Mouse (Mus musculus): ENCODE results near the gene Prkce.

The Prkce gene

DNA sequence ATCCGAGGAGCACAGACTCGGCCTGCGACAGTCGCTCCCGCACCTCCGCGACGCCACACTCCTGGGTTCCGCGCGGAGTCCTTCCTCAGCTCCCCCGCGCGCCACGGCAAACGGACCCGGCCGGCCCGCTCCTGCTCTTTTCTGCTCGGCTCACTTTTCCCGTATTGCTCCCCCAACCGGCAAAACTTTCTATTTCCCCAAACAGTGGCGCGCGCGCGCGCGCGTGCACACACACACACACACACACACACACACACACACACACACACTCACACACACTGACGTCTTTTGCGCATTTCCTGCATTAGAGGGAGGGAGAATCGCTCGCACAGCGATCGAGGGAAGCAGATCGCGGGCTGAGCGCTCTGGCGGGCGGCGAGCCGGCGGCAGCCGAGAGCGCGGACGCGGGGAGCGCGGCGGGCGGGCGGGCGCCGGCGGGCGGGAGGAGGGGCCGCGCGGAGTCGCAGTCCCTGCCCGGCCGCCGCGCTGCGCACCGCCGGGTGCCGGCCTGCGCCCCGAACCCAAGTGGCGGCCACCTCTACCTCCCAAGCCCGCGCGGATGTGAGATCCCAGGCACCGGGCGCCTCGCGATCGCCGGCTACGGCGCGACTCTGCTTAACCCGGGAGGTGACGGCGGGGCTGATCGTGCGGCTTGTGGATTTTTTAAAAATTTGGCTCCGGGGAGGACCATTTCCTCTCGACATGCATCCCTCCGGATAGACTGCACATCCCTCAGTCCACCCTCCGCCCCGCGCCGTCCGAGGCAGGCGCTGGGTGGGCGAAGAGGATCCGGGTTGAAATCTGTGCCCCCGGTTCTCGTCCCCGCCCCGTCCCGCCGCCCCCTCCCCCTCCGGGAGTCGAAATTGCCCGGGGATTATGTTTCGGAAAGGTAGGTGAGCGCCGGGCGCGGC is at the start of gene Prkce:
Gene Prkce, plus strand, starts transcription at position 466 of the 911 bp plus-strand sequence.
- peak; percentile 58 to 66 for DNase-seq (ENCODE audit: low spot score in 2 of 2)

DNA sequence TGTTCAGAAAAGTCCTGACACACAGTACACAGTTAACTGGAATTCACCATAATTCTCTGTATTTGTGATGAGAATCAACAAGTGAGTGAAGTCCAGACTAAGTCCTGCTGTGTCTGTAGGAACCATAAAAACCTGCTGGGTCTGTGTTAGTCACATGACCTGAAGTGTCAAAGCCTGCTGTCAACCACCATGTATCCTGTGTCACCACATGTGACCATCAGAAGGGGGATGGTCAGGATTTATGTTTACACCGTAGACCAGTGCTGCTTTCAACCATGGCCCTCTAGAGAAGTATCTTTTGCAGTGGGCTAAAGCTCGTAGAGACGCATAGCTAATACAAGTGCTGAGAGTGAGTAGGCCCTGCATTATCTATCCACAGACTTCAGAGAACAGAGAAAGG is 44.4 kb upstream of the Prkce start:
- no peak for DNase-seq (ENCODE audit: low spot score in 2 of 2)

DNA sequence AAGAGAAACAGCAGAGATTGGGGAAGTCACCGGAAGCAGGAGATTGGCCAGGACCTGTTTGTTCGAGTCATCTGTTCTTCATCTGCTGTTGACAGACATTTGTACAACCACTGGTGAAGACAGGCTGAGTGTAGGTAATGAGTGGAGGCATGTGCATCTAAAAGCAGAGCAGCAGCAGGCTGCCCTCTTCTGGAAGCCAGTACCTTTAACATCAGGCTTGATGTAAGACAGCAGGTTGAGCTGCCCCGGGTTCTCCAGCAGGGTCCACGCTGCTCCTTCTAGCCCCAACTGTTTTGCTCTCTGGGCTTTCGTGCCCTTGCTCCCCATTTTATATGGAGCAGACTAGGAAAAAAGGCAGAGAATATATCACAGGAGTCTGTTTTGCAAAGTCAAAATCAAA is 41.7 kb upstream of the Prkce start:
- DNase-seq (ENCODE audit: low spot score in 2 of 2), result no peak

DNA sequence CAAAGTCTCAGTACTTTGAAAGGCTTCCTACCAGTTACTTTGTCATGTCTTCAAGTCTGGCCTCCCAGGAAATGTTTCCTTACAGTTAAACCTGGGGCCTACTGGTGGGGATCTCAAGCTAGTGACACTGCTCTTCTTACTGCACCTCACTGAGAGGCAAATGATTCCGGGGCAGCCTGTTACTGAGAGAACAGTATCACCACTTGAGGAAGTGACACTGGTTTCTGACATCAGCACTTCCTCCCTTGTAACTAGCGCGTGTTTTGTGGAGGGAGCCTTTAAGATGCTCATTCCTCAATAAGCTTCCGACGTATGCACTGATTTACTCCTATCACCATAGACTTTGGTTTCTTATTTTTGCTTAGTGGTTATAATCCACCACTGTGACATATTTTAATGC is 39.4 kb upstream of the Prkce start:
- no peak for DNase-seq (ENCODE audit: low spot score in 2 of 2)

DNA sequence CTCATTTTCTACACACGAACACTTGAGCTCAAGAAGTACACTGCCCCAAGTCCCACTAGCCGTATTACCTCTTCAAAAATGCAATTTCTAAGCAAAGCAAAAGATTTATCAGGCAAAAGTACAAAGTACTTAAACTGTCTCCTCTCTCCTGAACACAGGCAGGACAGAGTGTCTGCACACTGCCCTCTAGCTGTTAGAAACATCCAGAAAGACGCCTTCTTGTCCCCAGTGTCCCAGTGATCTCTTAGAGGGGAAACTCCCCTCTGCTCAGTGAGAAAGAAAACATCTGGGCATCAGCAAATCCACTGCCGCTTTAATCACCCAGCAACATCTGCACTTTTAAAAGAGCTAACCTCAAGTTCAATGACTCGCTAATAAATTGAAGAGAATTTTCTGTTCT is 35.1 kb upstream of the Prkce start:
- DNase-seq (ENCODE audit: low spot score in 2 of 2), result no peak

DNA sequence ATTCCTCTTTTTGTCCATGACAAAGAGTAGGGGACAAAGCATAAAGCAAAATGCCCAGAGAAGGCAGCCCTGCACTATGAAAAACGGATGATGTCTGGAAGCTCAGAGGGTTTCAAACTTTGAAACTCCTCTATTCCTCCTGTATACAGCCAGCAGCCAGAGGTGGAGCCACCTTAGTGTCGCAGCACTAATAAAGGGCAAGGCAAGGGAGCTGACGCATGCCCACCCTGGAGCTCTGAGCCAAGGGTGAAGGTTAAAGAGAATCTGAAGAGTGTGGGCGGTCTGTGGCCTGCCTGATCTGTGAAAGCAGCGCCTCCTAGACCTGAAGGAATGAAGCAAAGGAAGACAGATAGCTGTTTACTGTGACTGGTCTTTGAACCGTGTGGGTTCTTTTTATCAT is 33.1 kb upstream of the Prkce start:
- no peak for DNase-seq (ENCODE audit: low spot score in 2 of 2)

DNA sequence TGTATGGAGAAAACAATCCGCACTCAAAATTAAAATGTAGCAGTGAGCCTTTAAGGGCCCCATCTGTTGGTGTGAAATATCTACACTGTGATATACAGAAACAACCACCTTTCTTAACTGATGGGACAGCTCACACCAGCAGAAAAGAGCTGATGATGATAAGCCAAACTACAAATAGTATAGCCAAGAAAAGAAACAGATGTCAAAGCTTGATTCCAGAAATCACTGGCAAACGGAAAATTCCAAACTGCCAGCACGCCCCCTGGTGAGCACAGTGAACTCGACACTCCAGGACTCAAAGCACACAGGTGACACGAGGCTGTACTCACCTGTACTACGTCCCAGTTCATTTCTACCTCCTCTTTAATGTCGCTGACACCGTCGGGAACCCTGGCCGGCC is 31.8 kb upstream of the Prkce start:
- no peak for DNase-seq (ENCODE audit: low spot score in 2 of 2)

DNA sequence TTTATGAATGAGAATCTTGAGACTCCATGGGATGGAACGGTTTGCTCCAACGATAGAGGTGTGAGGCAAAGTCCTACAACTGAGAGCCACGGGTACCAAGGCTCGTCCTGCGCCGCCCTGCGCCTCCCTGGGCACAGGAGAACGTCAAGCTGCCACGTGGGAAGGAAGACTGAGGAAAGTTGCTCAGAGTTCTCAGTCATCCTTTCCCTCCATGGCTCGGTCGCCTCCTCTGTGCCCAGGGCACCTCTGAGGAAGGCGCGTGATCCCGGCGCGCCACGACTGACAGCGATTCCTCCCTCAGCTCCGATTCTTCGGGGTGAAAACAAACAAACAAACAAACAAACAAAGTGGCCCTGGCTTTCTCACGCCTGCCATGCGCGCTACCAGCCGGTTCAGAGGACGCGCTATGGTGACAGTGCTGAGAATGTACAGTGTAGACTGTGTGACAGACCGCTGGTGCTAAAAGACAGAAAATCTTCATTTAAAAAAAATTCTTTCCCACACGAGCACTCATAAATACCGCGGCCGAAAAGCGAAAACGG is 23.0 kb upstream of the Prkce start:
- no peak for DNase-seq (ENCODE audit: low spot score in 2 of 2)

DNA sequence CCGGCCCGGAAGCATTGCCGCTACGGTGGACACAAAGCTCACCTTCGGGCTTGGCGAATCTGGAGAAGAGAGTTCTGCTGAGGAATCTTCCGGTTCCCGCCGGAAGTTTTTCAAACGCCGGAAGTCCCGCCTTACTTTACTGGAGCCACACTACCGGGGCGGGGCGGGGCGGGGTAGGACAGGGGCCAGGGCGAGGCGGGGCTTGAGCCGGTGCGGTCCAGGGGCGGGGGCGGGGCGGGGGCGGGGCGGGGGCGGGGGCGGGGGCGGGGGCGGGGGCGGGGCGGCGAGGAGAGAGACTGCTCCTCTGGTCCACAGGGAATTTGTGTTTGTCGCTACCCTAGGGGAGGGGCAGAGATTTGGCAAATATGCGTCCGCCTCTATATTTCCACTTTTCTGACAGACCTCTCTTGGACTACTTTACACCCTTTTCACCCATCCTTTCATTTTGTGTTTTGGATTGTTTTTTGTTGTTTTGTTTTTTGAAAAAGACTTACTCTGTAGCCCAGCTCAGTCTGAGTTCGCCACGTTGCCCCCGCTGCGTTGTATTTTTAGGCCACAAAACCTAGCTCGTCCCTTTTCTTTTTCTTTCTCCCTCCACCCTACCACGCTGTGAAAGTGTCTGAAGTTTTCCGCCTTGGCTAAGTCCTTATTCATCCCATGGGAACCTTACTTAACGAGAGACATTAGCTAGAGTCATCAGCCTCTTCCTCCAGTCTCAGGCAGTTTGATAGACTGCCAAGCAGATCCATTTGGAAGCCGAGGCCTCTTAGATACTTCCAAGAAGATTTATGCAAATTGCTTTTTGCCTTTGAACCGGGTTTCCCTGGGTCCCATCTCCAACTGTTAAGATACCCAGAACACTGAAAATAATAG is 22.3 kb upstream of the Prkce start, which contains the start of gene Srbd1:
Gene Srbd1, minus strand, starts transcription at position 97 of the 873 bp plus-strand sequence.
- DNase-seq (ENCODE audit: low spot score in 2 of 2), result peak; percentile 81 to 85

DNA sequence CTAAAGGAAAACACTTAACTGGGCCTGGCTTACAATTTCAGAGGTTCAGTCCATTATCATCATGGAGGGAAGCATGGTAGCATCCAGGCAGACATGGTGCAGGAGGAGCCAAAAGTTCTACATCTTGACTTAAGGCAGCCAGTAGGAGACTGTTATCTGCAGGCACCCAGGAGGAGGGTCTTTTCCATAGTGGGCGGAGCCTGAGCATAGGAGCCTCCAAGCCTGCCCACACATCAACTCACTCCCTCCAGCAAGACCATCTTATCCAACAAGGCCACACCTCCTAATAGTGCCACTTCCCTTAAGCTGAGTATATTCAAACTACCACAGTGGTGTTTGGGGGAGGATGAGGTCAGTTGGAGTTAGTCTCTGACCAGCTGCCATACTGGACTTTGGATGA is 17.9 kb upstream of the Prkce start:
- DNase-seq (ENCODE audit: low spot score in 2 of 2), result no peak

DNA sequence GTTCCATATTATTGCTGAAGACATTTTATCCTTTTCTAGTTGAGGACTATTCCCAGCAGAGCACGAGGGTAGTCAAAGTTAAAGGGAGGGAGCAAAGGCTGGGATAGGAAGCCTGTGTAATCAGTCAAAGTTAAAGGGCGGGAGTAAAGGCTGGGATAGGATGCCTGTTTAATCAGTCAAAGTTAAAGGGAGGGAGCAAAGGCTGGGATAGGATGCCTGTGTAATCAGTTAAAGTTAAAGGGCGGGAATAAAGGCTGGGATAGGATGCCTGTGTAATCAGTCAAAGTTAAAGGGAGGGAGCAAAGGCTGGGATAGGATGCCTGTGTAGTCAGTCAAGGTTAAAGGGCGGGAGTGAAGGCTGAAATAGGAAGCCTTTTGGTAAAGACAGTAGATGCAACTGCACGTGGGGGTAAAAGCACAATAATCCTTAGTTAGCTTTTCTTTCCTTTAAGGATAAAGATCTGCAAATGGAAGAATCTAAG is 16.7 kb upstream of the Prkce start:
- DNase-seq (ENCODE audit: low spot score in 2 of 2), result peak in 1 of 2 experiments; percentile 57

DNA sequence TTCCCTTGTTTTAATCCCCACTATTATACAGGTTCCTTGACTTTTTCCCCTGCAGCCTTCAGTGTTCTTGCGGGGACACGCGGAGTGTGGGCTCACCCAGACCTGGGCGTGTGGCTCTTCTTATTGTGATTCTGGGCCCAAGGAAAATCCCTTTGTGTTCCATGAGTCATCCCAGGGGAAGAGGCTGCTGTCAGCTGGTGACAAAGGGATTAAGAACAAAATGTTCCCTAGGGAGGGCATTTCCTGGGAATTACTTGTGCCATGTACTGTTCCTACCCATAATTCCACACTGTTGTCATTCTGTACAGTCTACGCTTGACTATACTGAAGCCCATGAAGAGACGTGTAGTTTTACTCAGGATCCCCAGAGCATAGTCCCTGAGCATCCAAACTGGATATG is 10.6 kb upstream of the Prkce start:
- no peak for DNase-seq (ENCODE audit: low spot score in 2 of 2)

DNA sequence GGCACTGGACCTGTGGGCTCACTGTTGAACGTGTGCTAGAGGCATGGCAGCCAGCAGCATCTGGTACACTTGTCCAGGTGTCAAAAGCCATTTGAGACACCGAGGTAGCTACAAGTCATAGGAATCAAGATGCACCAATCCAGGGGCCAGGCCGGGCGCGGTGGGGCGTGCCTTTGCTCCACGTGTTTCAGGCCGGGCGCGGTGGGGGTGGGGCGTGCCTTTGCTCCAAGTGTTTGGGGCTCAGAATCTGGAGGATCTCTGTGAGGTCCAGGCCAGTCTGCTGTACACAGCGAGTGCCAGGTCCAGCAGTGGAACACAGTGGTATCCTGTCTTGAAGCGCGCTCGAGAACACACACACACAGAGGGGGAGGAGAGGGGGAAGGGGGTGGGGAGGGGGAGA is 4.9 kb upstream of the Prkce start:
- no peak for DNase-seq (ENCODE audit: low spot score in 2 of 2)

DNA sequence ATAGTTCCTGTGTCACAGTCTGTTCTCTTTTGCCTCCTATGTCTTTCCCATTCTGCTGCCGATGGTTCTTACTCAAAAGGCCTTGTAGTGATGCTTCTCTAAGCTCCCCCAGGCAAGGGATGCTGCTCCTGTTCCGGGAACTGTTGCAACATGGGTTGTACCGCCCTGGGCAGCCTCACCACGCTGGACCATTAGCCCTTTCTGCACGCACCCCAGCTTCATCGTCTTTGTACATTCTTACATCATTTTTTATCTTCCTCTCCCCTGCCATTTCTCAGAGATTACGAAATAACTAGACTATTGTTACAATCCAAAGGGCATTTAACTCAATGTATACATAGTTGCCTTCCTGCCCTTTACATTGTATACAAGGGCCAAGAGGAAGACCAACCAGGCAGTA is 3.2 kb upstream of the Prkce start:
- no peak for DNase-seq (ENCODE audit: low spot score in 2 of 2)

DNA sequence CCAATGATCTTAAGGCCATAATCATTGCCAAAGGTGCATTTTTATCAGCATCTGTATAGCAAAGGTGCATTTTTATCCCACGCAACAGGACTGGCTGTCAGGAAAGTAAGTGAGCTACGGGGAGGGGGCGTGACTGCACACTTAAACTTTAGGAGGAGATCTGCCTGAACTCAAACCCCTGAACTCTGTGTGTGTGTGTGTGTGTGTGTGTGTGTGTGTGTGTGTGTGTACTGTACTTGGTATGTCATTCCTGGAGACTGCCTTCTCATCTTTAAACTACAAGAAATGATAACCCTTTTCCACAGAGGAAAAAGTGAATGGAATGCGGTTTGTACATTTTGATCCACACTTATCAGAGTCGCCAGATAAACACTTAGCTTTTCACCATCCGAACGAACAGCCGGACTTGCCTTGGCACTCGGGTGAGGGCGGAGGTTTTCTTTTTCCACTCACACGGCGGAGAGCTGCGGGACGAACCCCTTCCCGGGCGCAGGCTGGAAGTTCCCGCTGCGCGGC is 1.5 kb upstream of the Prkce start:
- no peak for DNase-seq (ENCODE audit: low spot score in 2 of 2)

DNA sequence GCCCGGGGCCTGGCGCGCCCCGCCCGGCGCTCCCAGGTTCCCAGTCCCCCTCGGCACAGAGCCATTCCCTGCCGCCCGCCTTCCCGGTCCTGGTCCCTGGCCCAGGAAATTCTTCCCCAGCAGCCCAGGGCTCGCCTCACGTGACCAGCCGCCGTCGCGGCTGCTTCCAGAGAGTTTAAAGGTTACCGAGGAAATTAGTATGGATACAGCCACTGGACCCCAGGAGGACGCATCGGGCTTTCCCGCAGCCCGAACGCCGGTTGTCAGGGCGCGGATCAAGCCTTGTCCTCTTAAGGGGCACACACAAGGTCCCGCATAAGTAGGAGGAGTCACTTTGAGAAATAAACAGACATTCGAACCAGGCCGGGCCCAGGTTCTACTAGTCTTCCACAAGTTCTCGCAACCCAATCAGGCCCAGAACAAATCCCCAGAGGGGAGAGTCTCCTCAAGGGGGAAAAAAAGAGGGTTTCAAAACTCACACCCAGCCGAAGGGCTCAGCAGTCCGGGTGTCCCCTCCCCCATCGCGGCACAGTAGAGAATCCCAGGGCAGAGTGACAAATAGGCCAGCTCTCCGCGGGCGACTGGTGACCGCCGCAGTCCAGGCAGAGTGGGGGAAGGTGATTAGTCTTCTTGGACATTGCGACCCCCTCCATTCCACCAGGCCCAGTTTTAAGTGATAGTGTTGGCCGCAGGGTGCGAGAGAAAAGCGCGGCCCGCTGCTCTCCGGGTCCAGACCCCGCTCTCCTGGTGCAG is 842 bp upstream of the Prkce start:
- DNase-seq (ENCODE audit: low spot score in 2 of 2), result peak in 1 of 2 experiments; percentile 36

DNA sequence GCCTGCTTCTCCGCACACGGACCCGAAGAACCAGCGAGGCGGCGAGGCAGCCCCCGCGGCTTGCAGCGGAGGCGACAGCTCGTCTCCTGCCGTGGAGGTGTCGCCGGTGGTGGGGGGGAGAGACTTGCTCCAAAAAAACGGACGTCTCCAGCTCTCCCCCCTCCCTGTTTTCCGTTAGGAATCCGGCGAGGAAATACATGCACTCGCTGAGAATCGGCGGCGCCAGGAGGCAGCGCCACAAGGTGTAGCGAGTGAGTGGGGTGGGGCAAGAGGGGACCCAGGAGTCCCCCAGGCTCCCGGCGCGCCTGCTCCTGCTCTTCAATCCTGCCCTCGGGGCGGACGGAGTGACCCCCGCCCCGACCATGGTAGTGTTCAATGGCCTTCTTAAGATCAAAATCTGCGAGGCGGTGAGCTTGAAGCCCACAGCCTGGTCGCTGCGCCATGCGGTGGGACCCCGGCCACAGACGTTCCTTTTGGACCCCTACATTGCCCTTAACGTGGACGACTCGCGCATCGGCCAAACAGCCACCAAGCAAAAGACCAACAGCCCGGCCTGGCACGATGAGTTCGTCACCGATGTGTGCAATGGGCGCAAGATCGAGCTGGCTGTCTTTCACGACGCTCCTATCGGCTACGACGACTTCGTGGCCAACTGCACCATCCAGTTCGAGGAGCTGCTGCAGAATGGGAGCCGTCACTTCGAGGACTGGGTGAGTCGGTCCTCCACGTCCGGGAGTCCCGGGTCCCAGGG is 821 bp downstream of the Prkce start:
- DNase-seq (ENCODE audit: low spot score in 2 of 2), result peak in 1 of 2 experiments; percentile 33

DNA sequence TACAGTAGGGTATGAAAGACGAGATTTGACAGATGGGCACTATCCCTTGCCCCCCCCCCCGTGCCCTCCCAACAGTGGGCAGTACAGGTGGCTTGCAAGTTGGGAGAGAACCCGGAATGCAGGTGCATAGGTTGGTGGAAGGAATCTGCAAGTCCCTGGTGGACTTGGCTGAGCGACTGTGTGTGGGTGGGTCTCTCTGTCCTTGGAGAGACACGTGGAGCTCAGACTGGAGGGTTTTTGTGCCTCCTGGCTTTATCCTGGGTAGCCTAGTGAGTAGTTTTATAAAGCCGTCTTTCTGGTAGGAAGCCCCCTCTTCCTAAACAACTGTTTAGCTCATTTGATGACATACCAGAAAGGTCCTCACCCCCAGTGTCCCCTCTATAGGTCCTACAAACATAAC is 1.5 kb downstream of the Prkce start:
- no peak for DNase-seq (ENCODE audit: low spot score in 2 of 2)

DNA sequence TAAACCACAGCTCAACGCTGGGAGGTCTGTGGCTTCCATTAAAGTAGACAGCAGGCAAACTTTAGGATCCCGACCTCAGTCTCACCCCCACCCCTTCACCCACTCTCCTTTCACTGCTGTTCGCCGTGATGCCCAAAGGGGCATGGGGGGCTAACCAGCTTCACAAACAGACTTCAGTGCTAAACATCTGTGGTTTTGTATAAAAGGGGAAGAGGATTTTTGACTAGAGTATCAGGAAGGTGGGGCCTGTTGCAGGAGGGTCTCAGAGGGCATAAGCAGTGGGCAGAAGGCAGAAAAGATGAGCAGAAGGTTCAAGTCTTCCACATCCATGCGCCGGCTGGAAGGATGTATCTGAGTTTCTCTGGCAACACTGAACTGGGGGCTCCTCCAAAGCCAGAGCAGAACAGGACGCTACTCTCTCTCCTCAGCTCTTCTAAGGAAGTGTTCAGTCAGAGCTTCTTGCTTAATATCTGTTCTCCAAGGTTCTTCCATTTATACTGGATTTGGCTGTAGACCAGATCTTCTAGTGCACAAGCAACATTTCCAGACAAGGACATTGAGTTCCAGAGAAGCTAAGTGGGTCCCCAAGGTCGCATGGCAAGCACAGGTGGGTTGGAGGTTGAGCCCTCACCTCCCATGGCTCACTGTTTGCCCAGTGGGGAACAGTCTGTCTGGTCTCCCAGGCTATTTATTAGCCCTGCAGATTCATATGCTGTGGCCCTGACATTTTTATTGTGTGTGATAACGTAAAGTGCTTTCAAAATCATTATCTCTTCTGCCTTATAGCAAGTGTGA is 2.8 kb downstream of the Prkce start:
- DNase-seq (ENCODE audit: low spot score in 2 of 2), result no peak

DNA sequence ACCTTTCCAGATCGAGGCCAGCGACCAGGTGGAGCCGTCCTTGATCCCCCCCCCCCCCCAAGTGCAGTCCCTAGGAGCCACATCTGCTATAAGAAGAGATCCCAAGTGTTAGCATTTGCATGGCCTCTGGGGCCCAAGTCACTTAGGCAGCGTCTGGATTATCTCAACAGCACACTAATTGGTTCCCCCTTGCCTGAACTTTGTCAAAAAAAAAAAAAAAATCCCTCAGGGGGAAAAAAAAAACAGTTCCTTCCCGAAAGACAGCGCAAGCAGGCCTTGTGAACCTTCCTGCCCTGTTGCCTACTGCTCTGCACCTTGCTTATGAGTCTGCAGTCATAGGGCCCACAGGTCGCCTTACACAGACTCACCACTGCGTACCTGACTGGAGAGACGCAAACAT is 7.9 kb downstream of the Prkce start:
- DNase-seq (ENCODE audit: low spot score in 2 of 2), result no peak
